Mouse (Mus musculus): ENCODE measurements around the gene 1700001P01Rik.
"Not testable (repeated sequence)": the region's sequence is repeated elsewhere in the genome, so short reads cannot be mapped to it uniquely, and the experiment has no call there.

1700001P01Rik gene

GRCm38 (mm10) chr11:97790778-97791438 lies 15.2 kb upstream of the 1700001P01Rik start:
- DNase-seq, result not testable (repeated sequence)

GRCm38 (mm10) chr11:97789727-97790126 lies 14.0 kb upstream of the 1700001P01Rik start:
- DNase-seq, result no peak

GRCm38 (mm10) chr11:97787961-97788360 lies 12.2 kb upstream of the 1700001P01Rik start:
- no peak for DNase-seq

GRCm38 (mm10) chr11:97782564-97782895 lies 6.8 kb upstream of the 1700001P01Rik start:
- no peak for DNase-seq

GRCm38 (mm10) chr11:97781832-97782563 lies 6.3 kb upstream of the 1700001P01Rik start, which contains the start of gene Rpl23:
Rpl23 (minus strand) TSS chr11:97782437.
- peak; percentile 100 for DNase-seq

GRCm38 (mm10) chr11:97781478-97781831 lies 5.7 kb upstream of the 1700001P01Rik start:
- no peak for DNase-seq

GRCm38 (mm10) chr11:97779968-97780701 lies 4.4 kb upstream of the 1700001P01Rik start:
- no peak for DNase-seq

- DNase-seq, result no peak
Measured at GRCm38 (mm10) chr11:97778918-97779317, 3.2 kb upstream of the 1700001P01Rik start.

GRCm38 (mm10) chr11:97777129-97777529 lies 1.4 kb upstream of the 1700001P01Rik start:
- DNase-seq, result peak; percentile 17

- no peak for DNase-seq
Measured at GRCm38 (mm10) chr11:97776497-97777128, 895 bp upstream of the 1700001P01Rik start.

- no peak for DNase-seq
Measured at GRCm38 (mm10) chr11:97775186-97775585, 532 bp downstream of the 1700001P01Rik start.

- DNase-seq, result no peak
Measured at GRCm38 (mm10) chr11:97771410-97771809, 4.3 kb downstream of the 1700001P01Rik start.

- DNase-seq, result no peak
Measured at GRCm38 (mm10) chr11:97769704-97770103, 6.0 kb downstream of the 1700001P01Rik start.

GRCm38 (mm10) chr11:97766154-97766881 lies 9.4 kb downstream of the 1700001P01Rik start, which contains the start of gene Cwc25:
Cwc25 (minus strand) TSS chr11:97766556.
- peak; percentile 95 for DNase-seq

- DNase-seq, result no peak
Measured at GRCm38 (mm10) chr11:97761638-97762037, 14.1 kb downstream of the 1700001P01Rik start.

- DNase-seq, result no peak
Measured at GRCm38 (mm10) chr11:97758942-97759341, 16.8 kb downstream of the 1700001P01Rik start.

- DNase-seq, result no peak
Measured at GRCm38 (mm10) chr11:97758125-97758524, 17.6 kb downstream of the 1700001P01Rik start.

- no peak for DNase-seq
Measured at GRCm38 (mm10) chr11:97753277-97753676, 22.4 kb downstream of the 1700001P01Rik start.

GRCm38 (mm10) chr11:97748496-97748895 lies 27.2 kb downstream of the 1700001P01Rik start:
- DNase-seq, result no peak

GRCm38 (mm10) chr11:97747773-97748172 lies 27.9 kb downstream of the 1700001P01Rik start:
- no peak for DNase-seq

GRCm38 (mm10) chr11:97745331-97745721 lies 30.4 kb downstream of the 1700001P01Rik start:
- DNase-seq, result no peak

- peak; percentile 99 for DNase-seq
Measured at GRCm38 (mm10) chr11:97744718-97745330, 30.9 kb downstream of the 1700001P01Rik start.
